Mouse (Mus musculus) T-helper 1 cell (primary cell): Measurements from ENCODE around the gene Gm28038.

ENCODE experiments used
- in situ Hi-C: fragments of 300-600 bp; cut with MboI, MseI; formaldehyde crosslinking; loops from one replicate; pipeline ENCODE4 v1.15.1; 2025; ENCODE audit warnings: high pct_unique_total_duplicates

The Gm28038 gene

GRCm38 (mm10) chr2:30345971-30346676 lies 65.3 kb downstream of the Gm28038 start:
- in situ Hi-C loops: no loop called here

DNA sequence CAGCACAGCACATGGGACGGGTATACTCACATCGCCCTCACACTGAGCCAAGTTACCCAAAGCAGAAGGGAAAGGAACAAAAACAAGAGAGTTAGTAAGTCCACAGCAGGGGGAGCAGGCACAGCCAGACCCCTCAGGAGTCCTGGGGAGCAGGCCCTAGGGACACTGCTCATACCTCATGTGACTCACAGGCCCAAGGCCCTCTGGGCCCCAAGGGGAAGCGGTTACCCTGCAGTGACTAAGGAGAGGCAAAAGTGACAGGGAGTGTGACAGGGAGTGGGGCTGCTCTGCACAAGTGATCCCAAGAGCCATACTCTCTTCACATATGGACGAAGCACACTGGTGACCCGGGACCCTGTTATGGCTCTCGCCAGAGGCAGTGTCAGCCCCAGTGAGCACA lies 68.4 kb downstream of the Gm28038 start:
- in situ Hi-C loops: no loop called here
